Mouse (Mus musculus): Measurements from ENCODE around the gene Xaf1. TPM values are rescaled to one million over a fixed set of nuclear protein-coding genes. Genes with fewer than 3 reads are reported as not detected.
A peak's percentile ranks its signal among the peaks of the same experiment; 100 is the strongest.

The Xaf1 gene
- 18.7 and 23.9 TPM in 2 replicates for polyA plus RNA-seq (2012; rRNA removed)

DNA sequence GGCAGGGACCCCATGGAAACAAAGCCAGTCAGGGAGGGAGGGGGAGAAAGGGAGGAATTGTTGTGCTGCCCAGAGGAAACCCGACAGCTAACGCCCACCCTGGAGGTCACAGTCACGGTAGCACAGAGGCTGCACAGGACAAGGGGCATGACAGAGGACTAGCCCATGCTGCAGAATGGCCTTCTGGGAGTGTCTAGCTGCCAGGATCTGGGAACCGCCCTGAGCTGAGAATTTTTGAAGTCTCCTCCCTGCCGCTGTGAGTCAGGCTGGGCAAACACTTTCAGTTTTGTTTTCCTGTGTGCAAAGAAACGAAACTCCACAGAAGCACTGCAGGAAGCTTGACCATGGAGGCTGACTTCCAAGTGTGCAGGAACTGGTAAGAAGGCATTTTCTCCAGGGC, at the start of gene Xaf1:
Gene Xaf1 (plus strand): TSS at position 296 of the 400 bp plus-strand sequence.
- DNase-seq = peak; percentile 86
- Histone ChIP-seq H3K27ac (ENCODE audit: insufficient read depth, low read depth, low read length) (peak within 1 kb of the TSS; percentile 79), H3K36me3 (ENCODE audit: control insufficient read depth, insufficient read depth, low read length) (no peaks in the 10 kb centered on the region), H3K27me3 (replicated peaks; ENCODE audit: control insufficient read depth, insufficient read depth, low read length) (no peaks in the 10 kb centered on the region), H3K4me1 (ENCODE audit: control insufficient read depth, insufficient read depth, low read length) (0 out of 2 replicates have a peak, but pooled peaks cover 2% of the 10 kb centered on the region), H3K4me3 (ENCODE audit: insufficient read depth, low read depth, low read length) (peak within 1 kb of the TSS; percentile 53)
- WGBS = 4% methylated on average over 6 of the region's 6 CpGs
- no peak for TF ChIP-seq POLR2A (IDR thresholded peaks at IDR 0.05; ENCODE audit: low read depth, low read length)
- no peak for TF ChIP-seq CTCF (conservative IDR thresholded peaks at IDR 0.05; ENCODE audit: insufficient read depth, insufficient read length, low read depth, low read length)

DNA sequence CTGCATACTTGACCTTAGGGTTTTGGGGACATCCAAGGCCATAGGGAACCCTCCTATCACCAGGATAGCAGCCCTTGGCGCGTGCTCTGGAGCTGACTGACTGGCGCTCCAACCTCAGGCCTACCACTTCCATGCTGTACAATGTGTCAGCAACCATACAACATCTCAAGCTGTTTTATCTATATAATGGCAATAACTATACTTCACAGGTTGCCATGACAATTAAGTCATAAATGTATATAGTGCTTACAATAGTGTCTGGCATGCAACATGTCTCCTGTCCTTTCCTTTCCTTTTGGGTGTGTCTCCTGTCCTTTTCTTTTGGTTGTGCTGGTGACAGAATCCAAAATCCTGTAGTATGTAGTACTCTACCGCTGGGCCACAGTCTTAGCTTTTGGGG, 45.8 kb upstream of the Xaf1 start:
- H3K4me3 ChIP-seq (ENCODE audit: insufficient read depth, low read depth, low read length) = no peak overlapping the region
- no peaks in the 10 kb centered on the region for H3K27me3 ChIP-seq (replicated peaks; ENCODE audit: control insufficient read depth, insufficient read depth, low read length)
- no peak for TF ChIP-seq CTCF (conservative IDR thresholded peaks at IDR 0.05; ENCODE audit: insufficient read depth, insufficient read length, low read depth, low read length)
- TF ChIP-seq POLR2A (IDR thresholded peaks at IDR 0.05; ENCODE audit: low read depth, low read length) = no peak
- no peaks in the 10 kb centered on the region for H3K4me1 ChIP-seq (ENCODE audit: control insufficient read depth, insufficient read depth, low read length)
- no peaks in the 10 kb centered on the region for H3K36me3 ChIP-seq (ENCODE audit: control insufficient read depth, insufficient read depth, low read length)
- 96% methylated on average over 4 of the region's 4 CpGs for WGBS
- H3K27ac ChIP-seq (ENCODE audit: insufficient read depth, low read depth, low read length) = no peak overlapping the region
- no peak for DNase-seq

DNA sequence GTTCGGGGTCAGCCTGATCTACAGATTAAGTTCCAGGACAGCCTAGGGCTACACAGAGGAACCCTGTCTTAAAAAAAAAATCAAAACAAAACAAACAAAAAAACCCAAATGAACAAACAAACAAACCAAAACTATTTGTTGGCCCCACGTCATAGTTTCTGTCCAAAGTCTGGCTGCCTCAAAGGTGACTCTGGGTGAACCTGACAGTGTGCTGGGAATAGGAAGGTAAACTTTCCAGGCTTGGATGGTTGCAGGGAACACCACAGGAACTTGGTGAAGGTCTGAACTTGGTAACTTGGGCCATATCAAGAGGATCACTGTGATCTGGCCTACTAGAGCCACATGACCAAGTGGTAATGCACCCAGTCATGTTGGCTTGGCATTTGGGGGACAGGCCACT, 45.0 kb upstream of the Xaf1 start:
- no peaks in the 10 kb centered on the region for H3K4me1 ChIP-seq (ENCODE audit: control insufficient read depth, insufficient read depth, low read length)
- TF ChIP-seq CTCF (conservative IDR thresholded peaks at IDR 0.05; ENCODE audit: insufficient read depth, insufficient read length, low read depth, low read length) (no peak), POLR2A (IDR thresholded peaks at IDR 0.05; ENCODE audit: low read depth, low read length) (no peak)
- H3K27me3 ChIP-seq (replicated peaks; ENCODE audit: control insufficient read depth, insufficient read depth, low read length) = no peaks in the 10 kb centered on the region
- H3K27ac ChIP-seq (ENCODE audit: insufficient read depth, low read depth, low read length) = no peak overlapping the region
- H3K4me3 ChIP-seq (ENCODE audit: insufficient read depth, low read depth, low read length) = no peak overlapping the region
- no peak for DNase-seq
- 71% methylated on average over 2 of the region's 2 CpGs for WGBS
- H3K36me3 ChIP-seq (ENCODE audit: control insufficient read depth, insufficient read depth, low read length) = no peaks in the 10 kb centered on the region

DNA sequence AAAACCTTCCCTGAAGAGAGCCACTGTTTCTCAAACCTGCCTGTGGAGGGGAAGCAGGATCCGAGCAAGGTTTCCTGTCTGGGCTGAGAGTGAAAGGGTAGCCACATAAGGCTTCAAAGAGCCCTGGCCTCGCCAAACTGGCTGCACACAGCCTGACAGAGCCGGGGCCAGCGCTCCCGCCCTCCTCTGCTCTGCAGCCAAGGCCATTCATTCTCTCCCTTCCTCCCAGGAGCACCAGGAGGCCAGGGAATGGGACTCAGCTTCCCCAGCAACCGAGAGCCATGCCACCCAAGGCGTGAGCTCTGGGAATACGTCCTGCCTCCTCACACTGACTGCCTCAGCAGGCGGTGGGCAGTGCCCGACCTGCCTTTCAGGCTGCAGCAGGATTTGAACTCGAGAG, 35.9 kb upstream of the Xaf1 start:
- no peak for DNase-seq
- Histone ChIP-seq H3K27ac (ENCODE audit: insufficient read depth, low read depth, low read length) (no peak overlapping the region), H3K36me3 (ENCODE audit: control insufficient read depth, insufficient read depth, low read length) (no peaks in the 10 kb centered on the region), H3K4me1 (ENCODE audit: control insufficient read depth, insufficient read depth, low read length) (no peaks in the 10 kb centered on the region; the same call in 1 of the 2 replicates), H3K27me3 (replicated peaks; ENCODE audit: control insufficient read depth, insufficient read depth, low read length) (no peaks in the 10 kb centered on the region), H3K4me3 (ENCODE audit: insufficient read depth, low read depth, low read length) (no peak overlapping the region)
- TF ChIP-seq POLR2A (IDR thresholded peaks at IDR 0.05; ENCODE audit: low read depth, low read length) = no peak
- TF ChIP-seq CTCF (conservative IDR thresholded peaks at IDR 0.05; ENCODE audit: insufficient read depth, insufficient read length, low read depth, low read length) = no peak
- 23% methylated on average over 11 of the region's 11 CpGs for WGBS

DNA sequence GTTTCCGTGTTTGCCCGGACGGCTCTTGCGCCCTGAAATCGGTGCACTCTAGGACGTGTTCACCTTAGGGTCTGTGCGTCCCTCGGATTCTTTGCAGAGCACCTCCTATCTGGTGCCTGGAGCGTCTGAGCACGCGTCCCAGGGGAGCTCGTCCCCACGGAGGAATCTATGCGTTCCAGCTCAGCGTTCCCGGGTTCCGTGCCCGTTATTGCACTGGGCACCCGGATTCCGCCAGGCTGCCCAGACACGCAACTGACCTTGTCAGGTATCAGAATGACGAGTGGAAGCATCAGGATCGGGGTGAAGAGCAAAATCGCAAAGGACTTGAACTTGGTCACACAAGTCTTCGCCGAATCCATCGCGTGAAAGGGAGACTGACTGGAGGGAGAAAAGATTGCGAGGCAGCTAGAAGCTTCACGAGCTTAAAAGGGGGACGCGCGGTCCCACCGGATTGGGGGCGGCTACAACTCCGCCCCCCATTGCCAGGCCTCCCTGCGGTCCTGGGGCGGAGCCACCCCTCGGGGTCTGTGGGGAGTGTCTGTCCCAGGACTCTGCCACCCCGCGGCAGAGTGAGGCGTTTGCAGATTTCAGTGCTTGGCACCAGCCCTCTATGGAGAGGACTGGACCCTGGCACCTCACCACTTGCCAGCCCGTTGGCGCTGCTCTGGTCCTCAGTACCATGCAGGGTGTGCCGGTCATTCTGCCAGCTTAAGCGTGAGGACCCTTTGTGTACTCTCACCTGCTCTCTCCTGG, 35.0 kb upstream of the Xaf1 start:
- H3K4me3 ChIP-seq (ENCODE audit: insufficient read depth, low read depth, low read length) = peak overlapping the region; percentile 33
- DNase-seq = peak; percentile 75
- H3K27me3 ChIP-seq (replicated peaks; ENCODE audit: control insufficient read depth, insufficient read depth, low read length) = no peaks in the 10 kb centered on the region
- no peaks in the 10 kb centered on the region; the same call in 1 of the 2 replicates for H3K4me1 ChIP-seq (ENCODE audit: control insufficient read depth, insufficient read depth, low read length)
- no peaks in the 10 kb centered on the region for H3K36me3 ChIP-seq (ENCODE audit: control insufficient read depth, insufficient read depth, low read length)
- no peak overlapping the region for H3K27ac ChIP-seq (ENCODE audit: insufficient read depth, low read depth, low read length)
- TF ChIP-seq POLR2A (IDR thresholded peaks at IDR 0.05; ENCODE audit: low read depth, low read length) (no peak), CTCF (conservative IDR thresholded peaks at IDR 0.05; ENCODE audit: insufficient read depth, insufficient read length, low read depth, low read length) (peak; percentile 51)
- 2% methylated on average over 46 of the region's 46 CpGs for WGBS

DNA sequence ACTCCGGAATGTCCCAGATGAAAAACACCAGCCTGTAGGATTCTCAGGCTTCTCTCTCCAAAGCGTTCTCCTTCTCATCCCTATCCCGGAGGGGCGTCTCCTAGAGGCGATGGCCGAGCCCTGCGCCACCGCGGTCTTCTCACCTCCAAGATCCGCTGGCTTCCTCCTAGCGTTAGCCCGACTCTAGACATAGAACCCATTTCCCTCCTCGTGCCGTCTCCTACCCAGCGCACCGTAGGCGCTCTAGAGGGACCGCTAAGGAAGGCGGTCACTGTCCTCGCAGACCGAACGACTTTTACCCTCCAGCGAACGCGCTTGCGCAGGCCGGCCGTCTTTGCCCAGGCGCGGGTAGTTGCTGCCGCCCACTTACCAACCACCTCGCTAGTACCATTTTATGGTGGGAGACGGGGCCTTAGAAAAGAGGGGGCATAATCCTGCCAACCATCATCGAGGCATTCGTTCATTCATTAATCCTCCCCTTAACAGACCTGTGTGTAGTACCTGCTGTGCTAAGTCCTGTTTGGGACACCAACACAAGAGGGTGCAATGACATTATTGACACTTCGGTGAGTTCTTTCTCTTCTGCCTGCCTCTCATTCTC, 34.4 kb upstream of the Xaf1 start, which contains the start of gene Slc13a5:
Gene Slc13a5 (minus strand): TSS at position 263 of the 601 bp plus-strand sequence.
- Histone ChIP-seq H3K27me3 (replicated peaks; ENCODE audit: control insufficient read depth, insufficient read depth, low read length) (no peaks in the 10 kb centered on the region), H3K36me3 (ENCODE audit: control insufficient read depth, insufficient read depth, low read length) (no peaks in the 10 kb centered on the region), H3K4me1 (ENCODE audit: control insufficient read depth, insufficient read depth, low read length) (no peaks in the 10 kb centered on the region; the same call in 1 of the 2 replicates), H3K4me3 (ENCODE audit: insufficient read depth, low read depth, low read length) (peak within 1 kb of the TSS; percentile 33), H3K27ac (ENCODE audit: insufficient read depth, low read depth, low read length) (no peak within 1 kb of the TSS)
- TF ChIP-seq POLR2A (IDR thresholded peaks at IDR 0.05; ENCODE audit: low read depth, low read length) = no peak
- no peak for TF ChIP-seq CTCF (conservative IDR thresholded peaks at IDR 0.05; ENCODE audit: insufficient read depth, insufficient read length, low read depth, low read length)
- WGBS = 3% methylated on average over 36 of the region's 36 CpGs
- DNase-seq = peak; percentile 46

DNA sequence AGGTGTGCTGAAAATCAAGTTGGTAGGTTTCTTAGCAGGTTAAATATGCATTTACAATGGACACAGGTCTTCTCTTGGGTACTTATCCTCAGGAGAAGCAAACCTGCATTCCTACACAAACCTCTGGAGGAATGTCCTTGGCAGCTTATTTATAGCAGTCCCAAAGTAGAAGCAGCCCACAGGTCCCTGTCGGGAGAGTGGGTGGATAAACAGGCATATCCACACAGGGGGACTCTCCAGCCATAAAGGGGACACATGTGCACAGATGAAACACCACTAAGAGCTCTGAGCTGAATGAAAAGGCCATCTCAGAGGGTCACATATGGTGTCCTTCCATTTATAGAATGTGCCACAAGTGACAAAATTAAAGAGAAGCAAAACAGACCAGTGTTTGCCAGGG, 29.7 kb upstream of the Xaf1 start:
- H3K4me3 ChIP-seq (ENCODE audit: insufficient read depth, low read depth, low read length) = no peak overlapping the region
- TF ChIP-seq CTCF (conservative IDR thresholded peaks at IDR 0.05; ENCODE audit: insufficient read depth, insufficient read length, low read depth, low read length) (no peak), POLR2A (IDR thresholded peaks at IDR 0.05; ENCODE audit: low read depth, low read length) (no peak)
- 28% methylated on average over 1 of the region's 1 CpGs for WGBS

More for the DNA sequence above, 29.7 kb upstream of the Xaf1 start:
- no peaks in the 10 kb centered on the region for H3K27me3 ChIP-seq (replicated peaks; ENCODE audit: control insufficient read depth, insufficient read depth, low read length)
- DNase-seq = no peak
- no peaks in the 10 kb centered on the region for H3K36me3 ChIP-seq (ENCODE audit: control insufficient read depth, insufficient read depth, low read length)
- H3K27ac ChIP-seq (ENCODE audit: insufficient read depth, low read depth, low read length) = no peak overlapping the region
- H3K4me1 ChIP-seq (ENCODE audit: control insufficient read depth, insufficient read depth, low read length) = no peaks in the 10 kb centered on the region
